In genomic region chr16:30995446-30995845, GRCm38 (mm10) we compare ENCODE assay signal across 27 mouse cellular contexts.
DNase-seq lines count a peak whose midpoint lies in the region; ATAC-seq and TF ChIP-seq lines count a peak whose summit lies in the region.
"Had no signal": no experiment of that assay in that cellular context is flagged by ENCODE, and none has a peak within 500 bp of the region (broad histone marks: within the 10 kb centered on the region; RNA-seq: fewer than 3 reads in every experiment).

No protein-coding gene starts in this region.

- H3K9me3 ChIP-seq in kidney, postnatal 0 days (replicated peaks; ENCODE audit: low read length) = no peaks in the 10 kb centered on the region
- no peaks in the 10 kb centered on the region for H3K9me3 ChIP-seq in kidney, embryonic 16.5 days (ENCODE audit: low read length)
- H3K9me3 ChIP-seq: embryonic facial prominence, embryonic 12.5 days; hindbrain, embryonic 12.5 days; liver, embryonic 13.5 days; midbrain, embryonic 12.5 days; neural tube, embryonic 12.5 days; stomach, embryonic 15.5 days had no signal

- intact Hi-C loops in left cerebral cortex, postnatal 4 days (cut with DNase I) = no loop called here

- H3K27ac ChIP-seq in kidney, postnatal 0 days = peak overlapping the region; percentile 20; the same call in 1 of the 2 replicates
- no peak overlapping the region for H3K27ac ChIP-seq in kidney, embryonic 16.5 days (ENCODE audit: low read length)
- H3K27ac ChIP-seq: embryonic facial prominence, embryonic 12.5 days; hindbrain, embryonic 12.5 days; layer of hippocampus, adult 2 months; left cerebral cortex, adult 2 months; liver, embryonic 13.5 days; midbrain, embryonic 12.5 days; neural tube, embryonic 12.5 days; stomach, embryonic 15.5 days had no signal

- no peak overlapping the region for H3K4me2 ChIP-seq in kidney, postnatal 0 days (ENCODE audit: low read length)
- no peak overlapping the region for H3K4me2 ChIP-seq in kidney, embryonic 16.5 days (replicated peaks; ENCODE audit: low read depth, low read length)
- H3K4me2 ChIP-seq: embryonic facial prominence, embryonic 12.5 days; hindbrain, embryonic 12.5 days; liver, embryonic 13.5 days; lung, embryonic 14.5 days; midbrain, embryonic 12.5 days; neural tube, embryonic 12.5 days; stomach, embryonic 15.5 days had no signal

- no peak overlapping the region for H3K4me3 ChIP-seq in kidney, postnatal 0 days (replicated peaks; ENCODE audit: low read depth, low read length)
- no peak overlapping the region for H3K4me3 ChIP-seq in kidney, embryonic 16.5 days (ENCODE audit: low read length)
- H3K4me3 ChIP-seq: embryonic facial prominence, embryonic 12.5 days; hindbrain, embryonic 12.5 days; layer of hippocampus, adult 2 months; left cerebral cortex, adult 2 months; liver, embryonic 13.5 days; midbrain, embryonic 12.5 days; myocyte; neural tube, embryonic 12.5 days; stomach, embryonic 15.5 days had no signal

- 79% methylated on average over 5 of the region's 5 CpGs for WGBS in kidney, postnatal 0 days
- WGBS in kidney, embryonic 16.5 days = 87% methylated on average over 5 of the region's 5 CpGs

- DNase-seq in kidney, postnatal 0 days (ENCODE audit: low spot score) = no peak
- DNase-seq in 416B (ENCODE audit: low read depth) = peak; percentile 84
- DNase-seq in CD4-positive helper T cell, adult 2 months (ENCODE audit: low read depth, low spot score) = peak; percentile 21
- DNase-seq in brain, adult 2 months (ENCODE audit: low read depth, low spot score) = peak; percentile 77
- no peak for DNase-seq in left cerebral cortex, postnatal 4 days
- no peak for DNase-seq in ovary, postnatal 14 days (ENCODE audit: low spot score)
- DNase-seq: adrenal gland, postnatal 10 days; cerebellum, adult 11 months; cerebellum, adult 9-11 months; embryo, embryonic 11 days; gastrocnemius, postnatal 36 days; heart, adult 18-20 months; kidney, adult 11 months; kidney, postnatal 36 days; liver, embryonic 13.5 days; lung, embryonic 14.5 days; right cerebral cortex, postnatal 14 days had no signal

- no peak overlapping the region for H3K9ac ChIP-seq in kidney, postnatal 0 days (ENCODE audit: low read depth, low read length)
- no peak overlapping the region for H3K9ac ChIP-seq in kidney, embryonic 16.5 days (replicated peaks; ENCODE audit: low read length)
- H3K9ac ChIP-seq: embryonic facial prominence, embryonic 12.5 days; hindbrain, embryonic 12.5 days; liver, embryonic 13.5 days; lung, embryonic 14.5 days; midbrain, embryonic 12.5 days; neural tube, embryonic 12.5 days; stomach, embryonic 15.5 days had no signal

- no peak for ATAC-seq in kidney, postnatal 0 days (replicated peaks; ENCODE audit: low FRiP score, low read depth)
- ATAC-seq in kidney, embryonic 16.5 days (ENCODE audit: low FRiP score, low TSS enrichment) = no peak
- ATAC-seq: forebrain, embryonic 14.5 days had no signal

- H3K4me1 ChIP-seq in kidney, postnatal 0 days (replicated peaks; ENCODE audit: insufficient read depth, low read length) = no peaks in the 10 kb centered on the region
- H3K4me1 ChIP-seq in kidney, embryonic 16.5 days (ENCODE audit: insufficient read depth, low read length) = no peaks in the 10 kb centered on the region
- H3K4me1 ChIP-seq: stomach, embryonic 15.5 days had no signal

- no peaks in the 10 kb centered on the region for H3K27me3 ChIP-seq in kidney, postnatal 0 days (ENCODE audit: insufficient read depth, low read length)
- no peaks in the 10 kb centered on the region for H3K27me3 ChIP-seq in kidney, embryonic 16.5 days (ENCODE audit: insufficient read depth, low read length)
- H3K27me3 ChIP-seq: embryonic facial prominence, embryonic 12.5 days; hindbrain, embryonic 12.5 days; liver, embryonic 13.5 days; midbrain, embryonic 12.5 days; neural tube, embryonic 12.5 days; stomach, embryonic 15.5 days had no signal

- no peak for TF ChIP-seq CTCF in kidney, postnatal 0 days (IDR thresholded peaks at IDR 0.05; ENCODE audit: low read depth)

- H3K36me3 ChIP-seq in kidney, postnatal 0 days (ENCODE audit: insufficient read depth, low read length) = no peaks in the 10 kb centered on the region
- no peaks in the 10 kb centered on the region for H3K36me3 ChIP-seq in kidney, embryonic 16.5 days (ENCODE audit: insufficient read depth, low read length)
- H3K36me3 ChIP-seq: embryonic facial prominence, embryonic 12.5 days; hindbrain, embryonic 12.5 days; liver, embryonic 13.5 days; midbrain, embryonic 12.5 days; neural tube, embryonic 12.5 days; stomach, embryonic 15.5 days had no signal

Comparison
In these comparisons a context has a peak if more than half of its experiments do, and no peak if none do; other contexts are left out.
1. DNase-seq: peak in 416B (single experiment), CD4-positive helper T cell, adult 2 months (single experiment) and brain, adult 2 months (single experiment); none in kidney, postnatal 0 days (single experiment), left cerebral cortex, postnatal 4 days (single experiment) and ovary, postnatal 14 days (single experiment).